Mouse (Mus musculus) WW6 (cell line): Measurements from ENCODE around the gene Tas2r126.
"Not testable (repeated sequence)": the region's sequence is repeated elsewhere in the genome, so short reads cannot be mapped to it uniquely, and the experiment has no call there.

Experiments
- DNase-seq: peaks from one replicate; pipeline ENCODE4 v3.0.0-alpha.2; 2013; ENCODE audit warnings: low read depth, low spot score

Tas2r126 gene

DNA sequence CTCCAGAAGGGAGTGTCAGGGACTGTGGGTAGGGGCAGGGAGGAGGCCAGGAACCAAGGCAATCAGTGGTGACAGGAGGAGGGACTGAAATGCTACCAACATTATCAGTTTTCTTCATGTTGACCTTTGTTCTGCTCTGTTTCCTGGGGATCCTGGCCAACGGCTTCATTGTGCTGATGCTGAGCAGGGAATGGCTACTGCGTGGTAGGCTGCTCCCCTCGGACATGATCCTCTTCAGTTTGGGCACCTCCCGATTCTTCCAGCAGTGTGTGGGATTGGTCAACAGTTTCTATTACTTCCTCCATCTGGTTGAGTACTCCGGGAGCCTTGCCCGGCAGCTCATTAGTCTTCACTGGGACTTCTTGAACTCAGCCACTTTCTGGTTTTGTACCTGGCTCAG lies at the start of gene Tas2r126:
Tas2r126 (plus strand) TSS at position 90 of the 400 bp plus-strand sequence.
- DNase-seq, result no peak

DNA sequence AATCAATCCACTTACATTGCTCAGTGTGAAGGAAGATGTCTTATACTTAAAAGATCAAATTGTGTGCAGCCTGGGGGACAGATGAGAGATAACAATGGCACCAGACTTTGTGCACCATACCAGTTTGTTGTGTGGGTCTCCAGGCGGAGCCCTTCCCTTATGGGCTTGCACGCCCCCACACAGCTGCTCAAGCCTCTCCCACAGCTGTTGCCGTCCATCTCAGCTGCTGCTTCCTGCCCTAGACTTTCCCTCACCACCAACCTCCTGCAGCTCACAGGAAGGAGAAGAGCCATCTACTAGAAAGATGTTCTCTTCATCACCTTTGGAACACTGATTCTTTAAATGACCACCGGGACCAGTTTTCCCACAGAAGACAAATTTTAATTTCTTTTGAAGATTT lies 48.7 kb upstream of the Tas2r126 start:
- DNase-seq, result no peak

- DNase-seq, result no peak
These were observed 42.5 kb upstream of the Tas2r126 start for GRCm38 (mm10) chr6:42391796-42392330.

GRCm38 (mm10) chr6:42395960-42396809 lies 38.1 kb upstream of the Tas2r126 start:
- no peak for DNase-seq

- no peak for DNase-seq
These were observed 37.2 kb upstream of the Tas2r126 start for GRCm38 (mm10) chr6:42397041-42397657.

DNA sequence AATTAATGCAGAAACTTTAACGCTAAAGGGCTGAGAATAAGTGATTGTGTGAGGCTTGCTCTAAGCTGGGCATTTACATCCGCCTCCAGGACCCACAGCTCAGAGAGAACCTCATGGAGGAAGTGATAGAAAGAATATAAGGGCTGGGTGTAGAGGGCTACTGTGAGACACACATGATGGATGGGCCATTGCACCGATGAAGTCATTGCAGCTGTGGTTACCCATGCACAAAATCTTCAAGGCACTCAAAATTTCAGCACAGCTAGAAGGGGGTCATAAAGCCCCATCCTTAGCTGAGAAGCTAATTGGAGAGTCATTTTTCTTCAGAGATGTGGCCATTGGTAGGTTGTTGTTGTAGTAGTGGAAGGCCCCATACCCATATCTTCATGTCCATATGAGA lies 36.0 kb upstream of the Tas2r126 start:
- no peak for DNase-seq

DNA sequence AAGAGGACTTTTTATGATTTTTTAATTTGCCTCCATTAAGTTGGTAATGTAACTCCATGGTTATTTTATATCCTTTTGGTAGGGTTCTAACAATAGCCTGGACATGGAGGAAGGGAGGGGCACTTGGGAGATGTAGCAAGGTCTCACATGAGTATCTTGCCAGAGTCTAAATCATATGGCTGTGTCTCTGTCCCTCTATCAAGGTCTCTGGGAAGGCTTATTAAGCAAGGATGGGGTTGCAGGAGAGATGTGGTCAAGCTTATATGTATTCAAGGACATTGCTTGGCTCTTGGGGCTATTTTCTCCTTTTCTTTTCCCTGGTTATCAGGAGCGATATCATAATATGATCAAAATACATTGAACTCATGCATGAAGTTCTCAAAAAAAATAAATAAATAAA lies 35.3 kb upstream of the Tas2r126 start:
- no peak for DNase-seq

DNA sequence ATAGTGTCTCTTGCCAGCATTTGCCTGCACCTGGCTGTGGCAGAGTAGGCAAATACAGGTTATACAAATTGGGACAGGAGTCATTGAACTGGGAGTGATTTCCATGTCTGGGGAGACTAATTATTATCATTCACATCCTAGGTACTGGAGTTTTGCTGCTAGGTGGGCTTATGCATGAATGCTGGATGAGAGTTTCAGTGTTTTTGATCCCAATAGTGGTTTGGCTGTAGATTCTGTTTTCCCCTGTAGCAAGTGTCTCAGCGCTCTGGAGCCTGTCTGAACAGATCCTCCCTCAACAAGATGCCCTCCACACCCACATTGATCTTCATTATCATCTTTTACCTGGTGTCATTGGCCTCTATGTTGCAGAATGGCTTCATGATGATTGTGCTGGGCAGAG lies 34.4 kb upstream of the Tas2r126 start, which contains the start of gene Tas2r143:
Tas2r143 (plus strand) TSS at position 301 of the 400 bp plus-strand sequence.
- no peak for DNase-seq

GRCm38 (mm10) chr6:42405134-42405533 lies 29.2 kb upstream of the Tas2r126 start, which contains the start of gene Tas2r135:
TSS of gene Tas2r135 (plus strand) at chr6:42405434.
- no peak for DNase-seq

DNA sequence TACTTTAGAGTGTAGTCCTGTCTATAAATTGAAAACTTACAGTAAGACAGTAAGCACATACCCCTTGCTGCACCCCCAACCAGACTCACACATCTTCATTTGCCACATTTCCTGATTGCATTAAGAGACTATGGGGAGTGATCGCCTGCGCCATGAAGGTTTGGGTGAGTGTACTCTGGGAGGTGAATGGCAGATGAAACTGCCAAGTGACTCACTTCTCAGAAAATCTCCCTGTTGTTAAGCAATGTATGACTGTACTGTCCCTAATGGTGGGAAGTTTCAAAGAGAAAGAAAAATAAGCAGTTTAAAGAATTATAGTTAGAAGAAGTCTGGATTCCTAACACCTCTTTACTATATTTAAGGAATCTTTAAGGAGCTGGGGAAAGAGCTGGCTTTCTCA lies 14.9 kb upstream of the Tas2r126 start:
- DNase-seq, result no peak

GRCm38 (mm10) chr6:42421439-42421838 lies 12.9 kb upstream of the Tas2r126 start:
- no peak for DNase-seq

GRCm38 (mm10) chr6:42424472-42424871 lies 9.9 kb upstream of the Tas2r126 start:
- no peak for DNase-seq

DNA sequence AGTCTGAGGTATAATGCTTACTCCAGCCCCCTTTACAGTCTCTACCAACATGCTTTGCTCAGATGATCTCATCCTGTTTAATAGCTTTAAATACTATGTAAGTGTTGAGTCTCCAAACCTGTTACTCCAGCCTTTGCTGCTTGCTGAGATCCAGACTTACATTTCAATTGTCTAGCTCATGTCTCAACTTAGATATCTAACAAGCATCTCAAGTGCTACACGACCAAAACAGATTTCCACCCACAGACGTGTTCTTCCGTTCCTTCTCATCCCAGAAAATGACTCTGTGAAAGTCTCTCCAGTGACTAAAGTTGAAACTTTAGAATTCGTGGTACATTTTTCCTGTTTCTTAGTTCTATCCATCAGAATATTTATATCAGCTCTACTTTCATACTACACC lies 8.0 kb upstream of the Tas2r126 start:
- DNase-seq, result no peak

GRCm38 (mm10) chr6:42433554-42433953 lies 781 bp upstream of the Tas2r126 start:
- DNase-seq, result no peak

- DNase-seq, result no peak
These were observed 1.2 kb downstream of the Tas2r126 start for GRCm38 (mm10) chr6:42435490-42435889.

- DNase-seq, result no peak
These were observed 7.1 kb downstream of the Tas2r126 start for GRCm38 (mm10) chr6:42441395-42441794.

- no peak for DNase-seq
These were observed 10.2 kb downstream of the Tas2r126 start for GRCm38 (mm10) chr6:42444491-42444890.

DNA sequence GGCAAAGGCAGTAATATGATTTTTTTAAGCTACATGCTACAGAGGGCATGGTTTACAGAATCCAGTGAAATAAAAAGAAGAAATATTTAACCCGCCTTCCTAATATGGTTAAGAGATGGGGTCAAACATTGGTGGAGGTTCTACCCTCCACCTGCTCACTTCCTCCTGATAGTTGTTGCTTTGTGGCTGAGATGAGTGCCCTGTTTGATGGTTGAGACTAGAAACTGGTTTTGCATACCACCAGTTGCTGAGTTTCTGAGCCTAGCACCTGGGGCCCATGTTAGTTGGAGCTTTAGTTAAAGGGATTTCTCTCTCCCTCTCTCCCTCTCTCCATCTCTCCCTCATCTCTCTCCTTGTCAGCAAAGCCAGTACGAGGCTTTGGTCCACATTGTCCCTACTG lies 13.0 kb downstream of the Tas2r126 start:
- no peak for DNase-seq

DNA sequence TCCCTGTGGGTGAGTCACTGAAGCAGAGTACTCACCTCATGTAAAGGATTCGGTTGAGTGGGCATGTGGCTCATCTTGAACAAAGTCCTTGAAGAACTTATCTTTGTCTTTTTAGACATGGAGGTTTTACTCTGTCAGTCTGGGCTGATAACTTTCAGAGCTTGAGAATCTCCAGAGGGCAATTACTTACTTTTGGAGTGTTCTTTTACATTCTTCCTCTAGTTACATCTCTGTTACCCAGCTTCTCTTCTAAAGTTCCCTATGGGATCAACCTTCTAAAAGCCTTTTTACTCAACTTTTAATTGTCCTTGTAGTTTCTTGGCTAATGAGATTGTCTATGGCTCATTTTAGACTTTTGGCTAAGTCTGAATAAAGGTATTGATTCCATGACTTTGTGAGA lies 30.8 kb downstream of the Tas2r126 start, which contains the start of gene Olfr458:
Olfr458 (minus strand) TSS at position 101 of the 400 bp plus-strand sequence.
- DNase-seq, result no peak

- DNase-seq, result no peak
These were observed 36.2 kb downstream of the Tas2r126 start for GRCm38 (mm10) chr6:42470542-42470941.

GRCm38 (mm10) chr6:42471298-42471697 lies 37.0 kb downstream of the Tas2r126 start:
- DNase-seq, result not testable (repeated sequence)

DNA sequence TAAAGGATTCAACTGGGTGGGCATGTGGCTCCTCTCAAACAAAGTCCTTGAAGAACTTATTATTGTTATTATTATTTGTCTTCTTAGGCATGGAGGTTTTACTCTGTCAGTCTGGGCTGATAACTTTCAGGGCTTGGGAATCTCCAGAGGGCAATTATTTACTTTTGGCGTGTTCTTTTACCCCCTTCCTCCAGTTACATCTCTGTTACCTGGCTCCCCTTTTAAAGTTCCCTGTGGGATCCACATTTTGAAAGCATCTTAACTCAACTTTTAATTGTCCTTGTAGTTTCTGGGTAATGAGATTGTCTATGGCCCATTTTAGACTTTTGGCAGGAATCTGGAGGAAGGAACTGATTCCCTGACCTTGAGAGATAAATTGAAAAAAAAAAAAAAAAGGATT lies 41.9 kb downstream of the Tas2r126 start, which contains the start of gene Olfr457:
Olfr457 (minus strand) TSS at position 101 of the 400 bp plus-strand sequence.
- DNase-seq, result no peak
